In the genomic region with DNA sequence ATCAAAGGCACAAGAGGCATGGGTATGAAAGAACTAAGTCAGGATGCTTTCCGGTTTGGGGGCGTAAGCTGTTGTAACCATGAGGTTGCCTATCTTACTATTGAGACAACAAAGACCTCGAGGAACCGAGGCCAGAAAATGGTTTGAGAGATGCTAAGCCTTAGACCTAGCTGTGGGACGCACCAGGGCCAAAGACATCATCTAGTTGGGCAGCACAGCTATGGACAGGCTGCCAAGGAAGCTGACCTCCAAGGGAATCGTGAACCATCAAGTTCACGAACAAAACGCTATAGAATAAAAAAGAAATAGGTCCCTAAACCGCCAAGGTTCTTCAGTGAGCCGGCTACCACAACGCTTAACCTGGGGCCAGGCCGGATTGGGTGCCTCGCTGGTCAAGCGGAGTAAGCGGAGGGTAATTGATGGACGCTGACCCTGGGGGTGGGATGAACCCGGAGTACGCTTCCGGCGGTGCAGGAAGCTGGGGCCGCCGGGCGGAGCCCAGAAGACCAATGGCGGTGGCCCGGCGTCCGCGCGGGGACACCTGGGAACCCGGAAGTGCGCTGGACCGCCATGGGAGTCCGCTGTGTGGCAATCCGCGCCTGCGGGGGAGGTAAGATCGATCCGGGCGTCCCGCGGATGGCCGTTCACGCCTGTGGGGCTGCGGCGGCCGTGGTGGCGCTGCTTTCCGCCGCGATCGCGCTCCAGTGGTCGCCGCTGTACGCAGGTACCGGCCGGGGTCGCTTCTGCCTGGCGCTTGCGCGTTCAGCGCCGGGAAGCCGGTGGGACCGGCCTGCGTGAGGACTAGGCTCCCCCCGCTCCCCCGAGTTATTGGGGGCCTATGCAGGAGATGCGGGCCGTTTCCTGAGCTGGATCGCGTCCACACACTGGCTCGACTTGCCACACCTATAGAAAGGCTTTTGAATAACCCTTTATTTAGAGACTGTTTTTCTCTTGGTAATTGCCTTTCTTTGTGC, we compare ENCODE assay signal across 8 mouse cellular contexts. TPM values are rescaled to one million over a fixed set of nuclear protein-coding genes. Genes with fewer than 3 reads are reported as not detected.
DNase-seq lines count a peak whose midpoint lies in the region; ATAC-seq and TF ChIP-seq lines count a peak whose summit lies in the region.

A gene (plus strand): TSS at position 490 of the 974 bp plus-strand sequence.

- TF ChIP-seq CTCF in E14TG2a.4 (conservative IDR thresholded peaks at IDR 0.05; ENCODE audit: low read length), result no peak
- TF ChIP-seq CTCF in heart, postnatal 0 days (IDR thresholded peaks at IDR 0.05; ENCODE audit: low read depth), result no peak

- peak within 1 kb of the TSS; percentile 90 for H3K4me3 ChIP-seq in E14TG2a.4 (replicated peaks; ENCODE audit: low read length)
- peak within 1 kb of the TSS; percentile 97 for H3K4me3 ChIP-seq in forebrain, embryonic 12.5 days (replicated peaks)
- peak within 1 kb of the TSS; percentile 95 for H3K4me3 ChIP-seq in heart, postnatal 0 days (ENCODE audit: low read depth, low read length)
- peak within 1 kb of the TSS; percentile 88 for H3K4me3 ChIP-seq in neural tube, embryonic 15.5 days (replicated peaks)

- no peaks in the 10 kb centered on the region for H3K27me3 ChIP-seq in E14TG2a.4 (ENCODE audit: insufficient read depth, low read length)
- peaks cover 18% of the 10 kb centered on the region for H3K27me3 ChIP-seq in forebrain, embryonic 12.5 days
- no peaks in the 10 kb centered on the region for H3K27me3 ChIP-seq in heart, postnatal 0 days (ENCODE audit: control insufficient read depth, insufficient read depth, low read length)
- peaks cover 14% of the 10 kb centered on the region; the same call in 1 of the 2 replicates for H3K27me3 ChIP-seq in neural tube, embryonic 15.5 days (replicated peaks)

- 3% methylated on average over 72 of the region's 73 CpGs for WGBS in forebrain, embryonic 12.5 days
- 4% methylated on average over 73 of the region's 73 CpGs for WGBS in heart, postnatal 0 days
- WGBS in neural tube, embryonic 15.5 days, result 4% methylated on average over 72 of the region's 73 CpGs

- peaks cover 34% of the 10 kb centered on the region for H3K4me1 ChIP-seq in E14TG2a.4 (replicated peaks; ENCODE audit: low read depth, low read length)
- peaks cover 16% of the 10 kb centered on the region for H3K4me1 ChIP-seq in forebrain, embryonic 12.5 days
- H3K4me1 ChIP-seq in heart, postnatal 0 days (ENCODE audit: control insufficient read depth, insufficient read depth), result peaks cover 16% of the 10 kb centered on the region
- peaks cover 50% of the 10 kb centered on the region for H3K4me1 ChIP-seq in neural tube, embryonic 15.5 days

- no peaks in the 10 kb centered on the region for H3K9me3 ChIP-seq in E14TG2a.4 (ENCODE audit: low read length)
- no peaks in the 10 kb centered on the region for H3K9me3 ChIP-seq in forebrain, embryonic 12.5 days
- no peaks in the 10 kb centered on the region for H3K9me3 ChIP-seq in heart, postnatal 0 days (replicated peaks; ENCODE audit: control insufficient read depth, low read length)
- no peaks in the 10 kb centered on the region for H3K9me3 ChIP-seq in neural tube, embryonic 15.5 days (replicated peaks)

- H3K4me2 ChIP-seq in forebrain, embryonic 12.5 days, result peak within 1 kb of the TSS; percentile 69
- peak within 1 kb of the TSS; percentile 75 for H3K4me2 ChIP-seq in heart, postnatal 0 days (ENCODE audit: low read depth, low read length)
- peak within 1 kb of the TSS; percentile 85 for H3K4me2 ChIP-seq in neural tube, embryonic 15.5 days

- peak within 1 kb of the TSS; percentile 83 for H3K27ac ChIP-seq in forebrain, embryonic 12.5 days
- peak within 1 kb of the TSS; percentile 73 for H3K27ac ChIP-seq in heart, postnatal 0 days (ENCODE audit: low read depth)
- H3K27ac ChIP-seq in neural tube, embryonic 15.5 days (replicated peaks), result peak within 1 kb of the TSS; percentile 92

- H3K36me3 ChIP-seq in E14TG2a.4 (ENCODE audit: insufficient read depth, low read length), result peaks cover 18% of the 10 kb centered on the region
- H3K36me3 ChIP-seq in forebrain, embryonic 12.5 days (replicated peaks), result peaks cover 5% of the 10 kb centered on the region
- no peaks in the 10 kb centered on the region for H3K36me3 ChIP-seq in heart, postnatal 0 days (replicated peaks; ENCODE audit: control insufficient read depth, insufficient read depth, low read length)
- H3K36me3 ChIP-seq in neural tube, embryonic 15.5 days, result no peaks in the 10 kb centered on the region

- ATAC-seq in forebrain, embryonic 12.5 days (ENCODE audit: low FRiP score), result peak; percentile 98
- ATAC-seq in heart, postnatal 0 days (ENCODE audit: insufficient read depth, low read depth), result peak; percentile 99
- ATAC-seq in neural tube, embryonic 15.5 days (ENCODE audit: low FRiP score), result peak; percentile 96

- DNase-seq in c-Kit-positive CD71-positive TER-119-negative erythroid progenitor cells, embryonic 14.5 days (ENCODE audit: low read depth), result peak; percentile 83
- DNase-seq in heart, postnatal 0 days (ENCODE audit: low spot score), result peak; percentile 94
- peak; percentile 91 to 95 for DNase-seq in kidney, postnatal 4 days
- peak; percentile 92 to 95 for DNase-seq in lung, adult 18-20 months
- DNase-seq in testis, postnatal 14 days (ENCODE audit: low spot score), result peak; percentile 91

- 0 out of 2 replicates have a peak, but pooled peaks have one; percentile 46 for TF ChIP-seq EP300 in heart, postnatal 0 days (IDR thresholded peaks at IDR 0.05; ENCODE audit: low read depth)

- peak within 1 kb of the TSS; percentile 85 for H3K9ac ChIP-seq in forebrain, embryonic 12.5 days
- H3K9ac ChIP-seq in heart, postnatal 0 days (replicated peaks; ENCODE audit: low read depth, low read length), result peak within 1 kb of the TSS; percentile 89
- H3K9ac ChIP-seq in neural tube, embryonic 15.5 days (replicated peaks), result peak within 1 kb of the TSS; percentile 85

RNA-seq across cellular contexts. Expression of the gene that starts here (rescaled TPM):
- polyA plus RNA-seq in forebrain, embryonic 12.5 days (2016; fragmentation: Nextera tagmentation; extraction: Ambion mirVana), result 119 and 127 TPM in 2 replicates
- total RNA-seq in heart, postnatal 0 days (2014; rRNA removed; ENCODE audit: low replicate concordance), result 71.3 and 71.6 TPM in 2 replicates
- 62.7 and 66.3 TPM in 2 replicates for polyA plus RNA-seq in heart, postnatal 0 days (2015; fragmentation: Nextera tagmentation; extraction: Ambion mirVana)
- polyA plus RNA-seq in neural tube, embryonic 15.5 days (2015; fragmentation: Nextera tagmentation; extraction: Ambion mirVana), result 149 and 154 TPM in 2 replicates

Comparison
In these comparisons a context has a peak if more than half of its experiments do, and no peak if none do; other contexts are left out.
1. Peak in every context shown above with its lines: DNase-seq, ATAC-seq, H3K4me3 ChIP-seq and H3K27ac ChIP-seq.